Mouse (Mus musculus) thymus, adult 2 months (tissue): ENCODE measurements around the gene Zfp457.

Experiments used
- CTCF ChIP-seq: fragments of 200-500 bp; IDR thresholded peaks from 2 replicates; pipeline ENCODE4 v1.5.1; 2012; ENCODE audit warnings: mild to moderate bottlenecking, control low read depth, low read length, moderate library complexity, borderline replicate concordance; ENCODE audit not compliant: control insufficient read depth, poor library complexity, insufficient read depth; ENCODE audit errors: extremely low read depth
- POLR2A ChIP-seq: fragments of 200-500 bp; IDR thresholded peaks from 2 replicates; pipeline ENCODE4 v1.6.1; 2012; ENCODE audit warnings: mild to moderate bottlenecking, low read length, control low read depth, moderate library complexity; ENCODE audit not compliant: control insufficient read depth, poor library complexity, insufficient read depth; ENCODE audit errors: extremely low read depth

- TF ChIP-seq POLR2A (no peak), CTCF (no peak)
Measured at GRCm38 (mm10) chr13:67278314-67278713, 28.0 kb downstream of the Zfp457 start, which contains the start of gene Zfp458.
